Mouse (Mus musculus): ENCODE results near the gene Nop14.
"Not testable (repeated sequence)": the region's sequence is repeated elsewhere in the genome, so short reads cannot be mapped to it uniquely, and the experiment has no call there.

The Nop14 gene

DNA sequence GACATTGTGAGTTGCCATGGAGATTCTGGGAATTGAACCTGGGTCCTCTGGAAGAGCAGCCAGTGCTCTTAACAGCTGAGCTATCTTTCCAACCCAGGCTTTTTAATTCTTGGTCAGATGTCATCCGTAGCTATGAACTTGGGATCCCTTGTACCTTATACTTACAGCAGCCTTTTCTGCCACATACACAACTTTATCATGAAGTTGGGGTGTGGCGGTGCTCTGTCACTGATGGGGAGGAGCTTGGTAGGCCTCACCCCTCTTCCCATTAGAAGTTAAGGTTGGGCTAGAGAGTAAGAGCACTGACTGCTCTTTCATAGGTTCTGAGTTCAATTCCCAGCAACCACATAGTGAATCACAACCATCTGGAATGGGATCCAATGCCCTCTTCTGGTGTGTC, 27.0 kb downstream of the Nop14 start:
- DNase-seq (ENCODE audit: low spot score in 2 of 2), result no peak

- no peak for DNase-seq (ENCODE audit: low spot score in 2 of 2)
Observed at GRCm38 (mm10) chr5:34609966-34610365, 50.0 kb downstream of the Nop14 start.

DNA sequence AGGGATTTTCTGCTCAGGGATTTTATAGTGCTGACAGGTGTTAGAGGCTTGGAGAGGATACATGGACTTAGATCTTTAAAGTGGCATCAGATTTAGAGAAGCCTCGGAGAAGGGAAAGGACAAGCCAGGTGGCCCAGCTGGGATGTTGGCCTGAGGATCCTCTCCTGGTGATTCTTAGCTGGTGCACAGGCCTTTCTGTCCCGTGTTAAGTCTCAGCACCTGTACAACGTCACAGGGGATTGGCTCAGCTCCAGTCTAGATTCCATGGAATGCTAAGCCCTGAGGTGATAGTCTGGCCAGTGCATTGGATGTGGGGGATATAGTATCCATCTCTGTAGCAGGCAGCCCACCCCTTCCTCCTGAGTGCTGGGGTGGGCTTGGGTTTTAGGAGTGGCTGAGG, 51.7 kb downstream of the Nop14 start:
- no peak for DNase-seq (ENCODE audit: low spot score in 2 of 2)

- no peak for DNase-seq (ENCODE audit: low spot score in 2 of 2)
Observed at GRCm38 (mm10) chr5:34607100-34607880, 52.7 kb downstream of the Nop14 start.

GRCm38 (mm10) chr5:34604576-34604975, 55.4 kb downstream of the Nop14 start:
- DNase-seq (ENCODE audit: low spot score in 2 of 2), result no peak

GRCm38 (mm10) chr5:34593202-34593727, 66.7 kb downstream of the Nop14 start:
- DNase-seq (ENCODE audit: low spot score in 2 of 2), result no peak

DNA sequence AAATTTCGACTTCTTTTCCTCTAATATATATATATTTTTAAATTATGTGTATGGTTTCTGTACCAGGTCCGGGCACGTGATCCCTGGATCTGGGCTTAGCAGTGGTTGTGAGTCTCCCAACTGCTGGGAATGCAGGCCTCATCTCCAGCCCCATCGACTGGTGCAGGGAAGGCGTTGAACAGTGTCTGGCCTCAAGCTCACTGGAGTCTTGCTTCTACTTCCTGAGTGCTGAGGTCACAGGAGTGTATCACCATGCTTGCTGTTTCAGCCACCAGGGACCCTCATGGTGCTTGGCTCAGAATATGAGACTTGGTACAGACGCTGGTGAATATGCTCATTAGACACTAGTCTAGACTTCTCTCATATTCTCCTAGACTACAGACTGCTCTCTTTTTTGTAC, 67.3 kb downstream of the Nop14 start:
- no peak for DNase-seq (ENCODE audit: low spot score in 2 of 2)

DNA sequence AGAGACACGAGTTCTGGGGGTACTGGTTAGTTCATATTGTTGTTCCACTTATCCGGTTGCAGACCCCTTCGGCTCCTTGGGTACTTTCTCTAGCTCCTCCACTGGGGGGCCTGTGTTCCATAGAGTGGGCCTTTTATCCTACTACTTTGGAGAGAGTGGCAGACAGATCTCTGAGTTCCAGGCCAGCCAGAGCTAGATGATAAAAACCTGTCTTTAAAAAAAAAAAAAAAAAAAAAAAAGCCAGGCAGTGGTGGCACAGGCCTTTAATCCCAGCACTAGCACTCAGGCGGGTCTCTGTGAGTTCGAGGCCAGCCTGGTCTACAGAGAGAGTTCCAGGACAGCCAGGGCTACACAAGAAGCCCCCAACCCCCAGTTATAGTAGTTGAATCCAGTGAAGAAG, 67.7 kb downstream of the Nop14 start:
- DNase-seq (ENCODE audit: low spot score in 2 of 2), result not testable (repeated sequence)

- no peak for DNase-seq (ENCODE audit: low spot score in 2 of 2)
Observed at GRCm38 (mm10) chr5:34591388-34592004, 68.5 kb downstream of the Nop14 start.

GRCm38 (mm10) chr5:34590702-34591101, 69.2 kb downstream of the Nop14 start:
- no peak for DNase-seq (ENCODE audit: low spot score in 2 of 2)

- DNase-seq (ENCODE audit: low spot score in 2 of 2), result no peak
Observed at GRCm38 (mm10) chr5:34590059-34590458, 69.9 kb downstream of the Nop14 start.

Data from urinary bladder, postnatal 4 days (tissue).